Mouse (Mus musculus) embryonic stem cell, embryonic (primary cell): Measurements from ENCODE around the gene Vmn2r34.
"Not testable (repeated sequence)": the region's sequence is repeated elsewhere in the genome, so short reads cannot be mapped to it uniquely, and the experiment has no call there.

ENCODE experiments used
- CTCF ChIA-PET, 4 experiments: fragments of 300-600 bp in 2 of 4; fragments of 350-600 bp in 2 of 4; sonication (Branson Sonifier 250); formaldehyde crosslinking; loops; one replicate each; lab custom pipeline; 2022; ENCODE audit warnings: inconsistent platforms in 2 of 4; lab: Charles Lee
- POLR2A ChIA-PET, 4 experiments: fragments of 300-600 bp in 2 of 4; fragments of 350-600 bp in 2 of 4; sonication (Branson Sonifier 250); formaldehyde crosslinking; loops; one replicate each; lab custom pipeline; 2022; ENCODE audit warnings: antibody characterized with exemption in 4 of 4, inconsistent platforms in 1 of 4; lab: Charles Lee

Gene Vmn2r34

GRCm38 (mm10) chr7:7689413-7689812 lies at the start of gene Vmn2r34:
Gene Vmn2r34 (minus strand): TSS chr7:7689513.
- POLR2A ChIA-PET, CTCF ChIA-PET: not testable (repeated sequence)

GRCm38 (mm10) chr7:7674032-7674431 lies 15.3 kb downstream of the Vmn2r34 start:
- POLR2A ChIA-PET, CTCF ChIA-PET: not testable (repeated sequence)
